Mouse (Mus musculus): ENCODE data around the gene Hal.
A peak's percentile ranks its signal among the peaks of the same experiment; 100 is the strongest.

Gene Hal

GRCm38 (mm10) chr10:93488066-93488827, at the start of gene Hal:
TSS of gene Hal (plus strand) at chr10:93488768.
- no peak for DNase-seq

DNA sequence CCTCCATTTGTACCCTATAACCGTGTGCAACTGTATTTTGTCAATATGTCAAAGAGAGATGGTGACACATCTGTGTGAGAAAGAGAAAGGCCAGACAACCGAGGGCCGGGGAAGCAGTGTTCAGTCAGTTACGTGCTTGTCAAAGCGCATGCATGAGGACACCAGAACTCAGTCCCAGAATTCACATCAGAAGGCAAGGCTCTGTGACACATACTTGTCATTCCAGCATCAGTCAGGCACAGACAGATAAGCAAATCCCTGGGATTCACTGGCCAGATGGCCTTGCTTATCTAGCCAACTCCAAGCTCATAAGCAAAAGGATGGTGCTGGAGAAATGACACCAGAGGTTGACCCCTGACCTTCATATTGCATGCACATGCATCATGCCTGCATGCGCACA, 47.1 kb upstream of the Hal start:
- no peak for DNase-seq

GRCm38 (mm10) chr10:93442183-93442582, 46.4 kb upstream of the Hal start:
- DNase-seq: no peak

GRCm38 (mm10) chr10:93444407-93444806, 44.2 kb upstream of the Hal start:
- DNase-seq: no peak

GRCm38 (mm10) chr10:93447398-93447797, 41.2 kb upstream of the Hal start:
- DNase-seq: no peak

DNA sequence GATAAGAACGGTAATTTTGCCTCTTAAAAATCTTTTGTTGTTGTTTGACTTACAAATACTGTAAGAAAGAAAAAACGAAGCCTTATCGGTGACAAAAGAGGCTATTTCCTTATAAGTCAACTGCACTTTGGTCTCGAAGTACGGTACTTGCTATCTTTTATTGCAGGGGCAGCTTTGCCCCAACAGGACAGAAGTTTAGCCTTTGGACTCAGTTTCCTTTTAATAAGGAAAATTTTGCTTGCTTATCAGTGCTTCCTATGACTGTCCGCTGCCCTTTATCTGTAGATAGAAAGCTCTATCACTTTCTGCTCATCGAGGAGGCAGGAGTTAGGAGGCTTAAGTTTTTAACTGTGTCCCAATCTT, 33.9 kb upstream of the Hal start:
- DNase-seq: no peak

DNA sequence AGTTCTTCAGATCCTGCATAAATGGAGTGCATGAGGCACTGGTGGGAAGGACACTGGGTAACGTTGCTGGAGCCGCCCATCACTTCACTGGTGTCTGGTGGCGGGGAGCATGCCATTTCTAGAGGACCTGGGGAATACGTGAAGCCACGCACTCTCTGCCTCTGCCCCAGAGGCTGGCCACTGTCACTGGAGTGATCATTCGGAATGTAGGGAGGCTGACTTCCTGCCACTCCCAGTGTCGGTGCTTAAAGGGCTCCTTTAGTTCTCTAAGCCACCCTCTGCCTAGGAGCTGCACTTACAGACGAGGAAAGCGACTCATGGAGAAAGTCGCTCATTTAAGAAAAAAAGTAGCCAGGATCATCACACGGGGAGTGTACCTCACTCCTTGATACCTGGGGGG, 28.5 kb upstream of the Hal start:
- no peak for DNase-seq

DNA sequence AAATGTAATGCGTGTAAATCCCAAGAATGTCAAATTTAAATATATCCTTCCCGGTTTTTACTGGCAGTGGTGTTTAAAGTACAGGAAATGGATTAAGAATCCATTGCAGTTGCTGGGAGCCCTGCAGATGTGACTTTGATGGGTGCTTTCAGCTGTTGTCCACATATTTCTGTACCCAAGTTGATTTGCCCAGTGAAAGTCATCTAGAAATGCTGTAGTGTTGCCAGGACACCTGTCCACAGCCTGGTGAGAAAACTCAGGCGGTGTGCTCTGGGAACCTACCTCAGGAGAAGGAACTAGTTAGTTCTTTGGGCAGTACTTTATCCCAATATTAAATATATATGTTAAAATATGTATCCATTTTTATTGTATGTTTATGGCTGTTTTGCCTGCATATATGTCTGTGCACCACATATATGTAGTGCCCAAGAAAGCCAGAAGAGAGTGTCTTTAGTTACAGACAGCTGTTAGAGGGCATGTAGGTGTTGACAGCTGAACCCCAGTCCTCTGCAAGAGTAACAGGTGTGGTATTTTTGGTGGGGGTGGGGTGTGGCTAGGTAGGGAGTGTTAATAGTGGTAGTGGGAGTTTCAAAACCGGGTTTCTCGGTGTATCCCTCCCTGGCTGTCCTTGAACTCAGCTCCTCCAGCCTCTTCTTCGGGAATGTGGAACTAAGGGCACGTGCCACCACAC, 25.7 kb upstream of the Hal start:
- no peak for DNase-seq

DNA sequence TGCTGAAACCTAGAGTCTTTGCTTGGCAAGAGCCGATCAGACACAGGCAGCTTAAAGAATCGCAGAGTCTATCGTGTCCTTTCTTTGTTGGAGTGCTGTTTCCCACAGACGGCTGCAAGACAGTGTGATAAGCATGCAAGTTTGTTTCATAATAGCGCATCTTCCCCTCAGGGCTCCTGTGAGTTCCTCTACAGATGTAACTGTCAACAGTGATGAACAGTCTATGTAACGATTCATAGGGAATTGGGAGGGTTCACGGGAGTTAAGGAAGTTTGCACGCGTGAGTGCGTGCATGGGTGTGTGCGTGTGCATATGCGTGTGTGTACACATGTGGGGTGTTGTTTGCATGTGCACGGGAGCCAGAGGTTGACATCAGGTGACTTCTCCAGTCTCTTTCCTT, 25.0 kb upstream of the Hal start:
- no peak for DNase-seq

DNA sequence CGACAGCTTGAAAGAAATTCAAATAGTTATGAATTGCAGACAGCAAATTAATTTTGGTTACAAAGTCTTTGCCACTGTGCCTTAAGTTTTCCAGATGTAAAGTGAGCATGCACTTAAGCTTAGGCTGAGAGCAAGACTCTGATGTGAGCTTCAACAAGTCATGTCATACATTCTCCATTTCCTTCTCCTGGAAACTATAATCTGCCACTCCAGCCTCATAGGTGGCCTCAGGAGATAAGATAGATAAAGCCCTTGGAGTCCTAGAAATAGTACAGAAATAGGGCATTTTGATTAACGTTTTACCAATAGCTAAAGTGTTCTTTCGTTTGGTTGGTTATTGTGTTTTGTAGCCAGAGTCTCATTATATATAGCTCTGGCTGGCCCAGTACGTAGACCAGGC, 21.3 kb upstream of the Hal start:
- DNase-seq: no peak

- no peak for DNase-seq
Observed at GRCm38 (mm10) chr10:93467791-93468190, 20.8 kb upstream of the Hal start.

- DNase-seq: peak; percentile 63
Observed at GRCm38 (mm10) chr10:93471415-93471814, 17.2 kb upstream of the Hal start.

- DNase-seq: no peak
Observed at GRCm38 (mm10) chr10:93484511-93484910, 4.1 kb upstream of the Hal start.

DNA sequence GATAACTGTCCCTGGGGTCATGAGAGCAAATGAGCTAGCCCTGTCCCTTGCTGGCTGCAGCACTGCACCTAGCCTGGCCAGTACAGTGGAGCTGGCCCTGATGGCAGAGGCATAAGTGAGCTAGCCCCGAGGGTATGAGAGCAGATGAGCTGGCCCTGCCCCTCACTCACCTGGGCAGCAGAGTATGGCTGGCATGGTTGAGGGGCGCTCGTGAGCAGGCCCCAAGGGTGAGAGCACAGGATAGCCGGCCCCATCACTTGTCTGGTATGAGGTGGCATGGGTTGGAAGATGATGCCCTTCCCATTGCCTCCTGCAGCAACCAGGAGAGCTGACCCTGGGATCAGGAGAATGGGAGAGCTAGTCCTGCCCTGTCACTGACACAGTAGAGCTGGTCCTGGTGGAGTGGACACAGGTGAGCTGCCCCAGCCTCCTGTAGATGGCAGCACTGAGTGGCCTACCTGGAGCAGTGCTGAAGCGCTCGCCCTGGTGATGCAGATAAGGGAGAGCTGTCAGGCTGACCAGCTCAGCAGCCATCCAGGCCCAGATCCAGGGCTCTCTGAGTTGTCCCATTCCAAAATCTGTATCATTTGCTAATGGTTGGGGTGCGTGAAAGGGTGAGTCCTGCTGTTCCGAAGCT, 3.4 kb upstream of the Hal start:
- DNase-seq: no peak

- peak; percentile 28 for DNase-seq
Observed at GRCm38 (mm10) chr10:93486622-93487021, 1.9 kb upstream of the Hal start.

DNA sequence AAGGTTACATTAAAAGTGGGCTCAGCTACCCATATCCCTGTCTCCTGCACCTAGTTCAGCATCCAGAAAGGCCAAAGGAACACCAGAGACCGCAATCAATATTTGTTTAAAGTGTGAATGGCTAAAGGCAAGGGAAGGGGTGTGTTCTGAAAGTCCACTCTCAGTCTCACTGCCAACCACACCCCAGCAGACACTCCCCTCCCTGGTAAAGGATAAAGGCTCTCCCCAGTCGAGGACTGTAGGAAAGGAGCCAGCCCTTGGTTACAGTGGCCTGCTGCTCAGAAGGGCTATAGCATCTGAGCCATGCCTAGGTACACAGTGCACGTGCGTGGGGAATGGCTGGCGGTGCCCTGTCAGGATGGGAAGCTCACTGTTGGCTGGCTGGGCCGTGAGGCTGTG, 259 bp downstream of the Hal start:
- no peak for DNase-seq

DNA sequence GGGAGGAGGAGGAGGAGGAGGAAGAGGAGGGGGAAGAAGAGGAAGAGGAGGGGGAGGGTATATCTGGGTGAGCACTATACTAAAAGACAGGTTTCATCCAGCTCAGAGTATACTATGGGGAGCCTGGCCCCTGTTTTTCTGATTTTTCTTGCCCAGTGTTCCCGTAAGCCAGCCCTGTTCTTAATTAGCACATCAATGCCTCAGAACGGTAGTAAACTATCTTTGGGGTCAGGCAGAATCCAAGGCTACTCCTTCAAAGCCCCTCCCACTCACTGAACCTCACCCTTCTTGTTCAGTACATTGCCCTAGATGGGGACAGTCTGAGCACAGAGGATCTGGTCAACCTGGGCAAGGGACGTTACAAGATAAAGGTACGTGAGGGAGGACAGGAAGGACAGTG, 1.9 kb downstream of the Hal start:
- DNase-seq: no peak

DNA sequence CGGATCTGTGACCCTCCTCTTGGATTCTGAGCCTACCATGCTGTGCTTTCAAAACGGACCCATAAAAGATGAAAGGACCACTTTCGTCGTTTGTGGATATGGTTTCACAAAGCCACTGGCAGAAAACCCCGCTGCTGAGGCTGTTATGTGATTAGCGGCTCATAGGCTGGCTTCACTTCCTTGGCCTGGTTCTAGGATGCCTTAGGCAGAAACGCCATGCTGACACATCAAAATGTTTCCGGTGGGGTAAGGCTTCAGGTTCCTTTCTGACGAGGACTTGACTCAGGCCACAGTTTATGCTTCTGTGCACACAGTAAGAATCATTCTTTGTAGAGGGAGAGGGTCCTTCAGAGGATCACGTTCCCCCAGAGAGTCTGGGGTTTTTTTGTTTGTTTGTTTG, 12.3 kb downstream of the Hal start:
- DNase-seq: no peak

DNA sequence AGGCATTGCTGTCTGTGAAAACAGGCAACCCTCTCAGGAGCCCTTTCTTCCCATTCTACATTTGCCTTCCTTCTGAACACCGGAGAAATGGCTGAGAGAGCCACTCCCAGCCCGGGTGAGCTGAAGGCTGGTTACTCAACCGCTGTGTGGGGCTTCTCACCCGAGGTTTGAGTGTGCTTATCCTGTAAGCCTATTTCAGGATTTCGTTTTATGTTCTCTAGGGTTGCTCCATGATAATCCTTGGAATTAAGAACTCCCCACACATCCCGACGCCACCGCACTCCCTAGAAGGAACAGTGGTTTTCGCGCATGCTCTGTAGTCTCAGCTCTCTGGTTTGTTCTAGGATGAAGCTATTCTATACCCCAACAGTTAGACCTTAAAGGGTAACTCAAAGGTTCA, 12.8 kb downstream of the Hal start:
- no peak for DNase-seq

- no peak for DNase-seq
Observed at GRCm38 (mm10) chr10:93508383-93508970, 19.9 kb downstream of the Hal start.

- DNase-seq: no peak
Observed at GRCm38 (mm10) chr10:93509532-93510153, 21.1 kb downstream of the Hal start.

GRCm38 (mm10) chr10:93515419-93515818, 26.9 kb downstream of the Hal start:
- no peak for DNase-seq

- no peak for DNase-seq
Observed at GRCm38 (mm10) chr10:93515927-93516326, 27.4 kb downstream of the Hal start.

Data from layer of hippocampus, adult 9-11 months (tissue).